Mouse (Mus musculus) hindlimb bud, embryonic 11.5 days (tissue): Measurements from ENCODE around the gene Abhd6.
A peak's percentile ranks its signal among the peaks of the same experiment; 100 is the strongest.

Source experiments
- DNase-seq: peaks from one replicate; pipeline ENCODE4 v3.0.0-alpha.2; 2012; ENCODE audit warnings: low read depth, low spot score; ENCODE audit errors: extremely low spot score

The Abhd6 gene

DNA sequence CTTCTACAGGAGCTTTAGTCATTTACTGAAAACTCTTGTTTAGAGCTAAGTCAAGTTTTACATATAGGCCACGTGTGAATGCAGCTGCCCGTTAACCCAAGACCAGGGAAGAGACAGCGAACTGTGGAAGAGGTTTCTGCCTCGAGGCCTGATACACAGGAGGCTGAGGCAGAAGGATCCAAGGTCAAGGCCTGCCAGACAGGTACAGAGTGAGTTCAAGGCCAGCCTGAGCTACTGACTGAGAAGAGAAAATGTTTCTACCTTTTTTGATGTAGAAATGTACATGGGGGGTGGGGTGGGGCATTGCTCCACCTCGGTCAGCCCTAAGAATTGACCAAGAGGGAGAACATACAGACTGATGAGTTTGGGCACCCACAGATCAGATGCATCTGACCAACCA is 53.4 kb downstream of the Abhd6 start:
- DNase-seq, result no peak

DNA sequence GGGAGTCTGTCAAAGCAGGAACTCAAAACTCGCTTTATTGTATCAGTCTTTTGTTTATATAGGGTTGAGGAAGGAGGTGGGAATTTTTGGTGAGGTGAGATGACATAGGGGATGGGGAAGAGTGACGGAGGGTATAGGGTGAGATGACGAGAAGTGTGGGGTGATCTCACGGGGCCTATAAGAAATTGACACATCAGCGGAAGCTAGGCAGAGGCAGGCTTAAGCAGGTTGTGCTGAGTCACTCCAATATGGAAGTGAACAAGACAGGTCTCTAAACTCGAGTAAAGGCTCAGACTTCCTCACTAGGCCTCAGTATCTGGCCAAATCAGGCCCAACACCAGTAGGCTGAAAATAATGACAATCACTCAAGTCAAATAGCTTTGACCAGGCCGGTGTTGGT is 57.2 kb downstream of the Abhd6 start:
- no peak for DNase-seq

DNA sequence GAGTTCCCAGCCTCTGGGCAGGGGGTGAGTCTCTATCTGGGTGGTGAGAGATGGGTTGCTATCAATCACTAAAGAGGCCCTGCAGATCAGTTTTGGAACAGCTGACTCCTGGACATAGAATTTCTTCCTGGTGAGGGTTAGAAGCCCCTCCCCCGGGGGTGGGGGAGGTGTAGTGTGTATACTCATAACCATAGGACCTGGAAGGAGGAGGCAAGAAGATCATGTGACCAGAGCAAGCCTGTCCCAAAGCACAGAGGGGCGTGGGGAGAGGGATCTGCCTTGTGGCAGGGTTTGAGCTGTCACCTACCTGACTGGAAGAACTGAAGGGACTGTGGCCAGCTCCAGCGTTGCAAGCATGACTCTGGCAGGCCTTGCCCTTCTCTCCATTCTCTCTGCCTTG is 59.4 kb downstream of the Abhd6 start:
- no peak for DNase-seq

DNA sequence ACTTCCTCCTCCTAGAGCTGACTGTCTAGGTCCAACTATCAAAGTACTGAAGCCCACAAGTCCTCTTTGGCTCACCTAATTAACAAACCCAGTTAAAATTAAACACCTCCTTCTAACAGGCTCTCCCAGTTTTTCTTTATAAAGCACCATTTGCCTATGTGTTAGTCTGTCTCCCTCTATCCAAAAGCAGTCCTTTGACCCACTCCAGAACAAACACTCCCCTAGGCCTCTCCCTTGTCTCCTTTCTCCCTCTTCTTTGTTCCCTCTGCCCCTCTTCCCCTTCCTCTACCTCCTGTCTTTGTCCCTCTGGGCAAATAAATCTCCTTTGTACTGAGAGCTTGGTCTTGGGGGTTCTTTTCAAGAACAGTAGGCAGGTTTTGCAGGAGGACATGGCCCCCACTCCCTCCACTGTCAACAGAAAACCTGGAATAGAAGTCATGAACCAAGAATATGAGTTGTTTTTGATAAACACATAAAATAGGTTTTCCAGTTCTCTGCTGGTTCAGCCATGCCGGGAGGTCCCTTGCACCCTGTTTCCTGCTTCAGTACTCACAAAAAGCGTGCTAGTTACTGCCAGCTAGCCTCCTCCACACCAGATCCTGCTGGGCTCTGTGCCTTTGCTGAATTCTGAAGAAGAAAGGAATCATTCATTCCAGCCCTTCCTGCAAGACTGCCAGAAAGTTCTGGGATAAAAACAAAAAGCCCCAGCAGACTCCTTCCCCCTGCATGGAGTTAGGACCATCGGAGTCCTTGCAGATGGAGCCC is 60.0 kb downstream of the Abhd6 start:
- no peak for DNase-seq

DNA sequence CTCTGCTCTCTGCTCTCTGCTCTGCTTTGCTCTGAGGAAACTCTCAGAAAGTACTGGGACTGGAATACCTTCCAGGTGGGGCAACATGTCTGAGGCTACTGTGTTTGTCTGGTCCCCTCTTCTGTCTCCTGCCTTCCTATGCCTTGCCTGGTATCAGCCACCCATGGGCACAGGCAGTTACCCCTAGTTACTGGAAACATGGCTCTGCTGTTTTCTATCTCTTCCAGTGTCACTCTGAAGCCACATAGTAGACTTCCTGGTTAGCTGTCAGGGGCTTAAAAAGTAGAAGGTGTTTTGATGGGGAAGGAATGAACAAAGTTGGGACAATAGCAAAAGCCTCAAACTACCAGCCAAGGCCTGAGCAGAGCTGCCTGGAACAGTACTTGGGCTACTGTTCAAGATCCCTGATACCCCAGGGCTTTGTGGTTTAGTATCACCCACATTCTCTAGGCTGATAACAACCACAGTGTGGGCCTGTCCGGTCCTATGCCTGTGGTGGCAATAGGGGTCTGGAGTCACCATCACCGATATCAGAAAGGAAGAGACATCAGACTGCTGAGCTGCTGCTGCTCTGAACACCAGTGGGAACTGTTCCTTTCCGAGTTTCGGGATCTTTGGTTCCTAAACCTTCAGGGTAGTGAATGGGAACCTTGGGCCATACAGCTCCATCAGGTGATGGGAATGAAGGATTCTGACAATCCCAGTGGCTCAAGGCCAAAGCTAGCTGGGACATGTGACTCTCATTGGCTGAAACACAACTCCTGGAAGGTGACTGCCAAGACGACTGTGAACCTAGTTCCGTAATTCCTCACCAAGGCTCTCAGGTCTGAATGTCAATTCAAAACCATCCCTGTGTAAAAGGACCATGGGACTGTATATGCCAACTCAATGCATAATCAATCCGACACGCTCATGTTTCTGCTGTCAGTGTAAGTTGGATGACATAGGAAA is 61.4 kb downstream of the Abhd6 start:
- DNase-seq, result no peak

DNA sequence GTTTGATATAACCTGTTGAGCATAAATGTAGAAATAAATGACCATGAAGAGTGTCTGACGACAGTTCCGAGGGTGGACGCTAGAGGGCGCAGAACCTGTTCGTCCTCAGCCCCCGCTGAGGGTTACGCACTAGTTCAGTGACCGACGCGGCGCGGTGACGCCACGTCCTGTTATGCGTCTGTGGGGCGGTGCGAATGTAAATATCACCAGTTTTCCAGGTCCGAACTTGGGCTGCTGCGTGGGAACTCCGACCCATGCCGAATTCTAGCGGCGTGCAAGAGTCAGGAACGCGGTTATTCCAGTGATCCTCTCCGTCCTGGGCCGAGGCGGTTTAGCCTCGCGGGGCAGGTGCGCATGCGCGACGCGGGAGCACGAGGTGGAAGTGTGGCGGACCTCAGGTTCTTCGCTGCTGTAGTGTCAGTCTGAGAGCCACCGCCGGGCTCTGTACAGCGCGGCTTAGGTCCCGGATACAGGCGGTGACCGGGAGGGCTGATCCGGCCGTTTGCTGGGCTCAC is 77.5 kb downstream of the Abhd6 start, which contains the start of gene Rpp14:
Gene Rpp14 (plus strand): TSS at position 203 of the 515 bp plus-strand sequence.
- peak; percentile 97 for DNase-seq

DNA sequence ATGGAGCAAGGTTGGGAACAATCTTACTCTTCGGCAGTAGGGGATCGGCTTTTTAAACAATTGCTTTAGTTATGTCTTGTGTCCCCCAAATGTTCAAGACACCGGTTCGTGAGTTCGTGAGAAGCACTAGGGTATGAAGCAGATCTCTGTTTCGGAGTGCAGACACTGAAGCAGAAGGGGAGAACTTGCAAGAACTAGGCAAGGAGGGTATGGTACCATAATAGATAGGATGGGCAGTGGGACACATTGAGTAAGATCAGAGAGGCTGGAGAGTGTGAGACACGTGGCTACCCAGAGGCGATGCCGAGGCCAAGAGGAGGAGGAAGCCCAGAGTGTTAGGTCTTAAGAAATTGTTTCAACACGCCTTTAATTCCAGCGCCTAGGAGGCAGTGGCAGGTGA is 78.0 kb downstream of the Abhd6 start:
- no peak for DNase-seq

DNA sequence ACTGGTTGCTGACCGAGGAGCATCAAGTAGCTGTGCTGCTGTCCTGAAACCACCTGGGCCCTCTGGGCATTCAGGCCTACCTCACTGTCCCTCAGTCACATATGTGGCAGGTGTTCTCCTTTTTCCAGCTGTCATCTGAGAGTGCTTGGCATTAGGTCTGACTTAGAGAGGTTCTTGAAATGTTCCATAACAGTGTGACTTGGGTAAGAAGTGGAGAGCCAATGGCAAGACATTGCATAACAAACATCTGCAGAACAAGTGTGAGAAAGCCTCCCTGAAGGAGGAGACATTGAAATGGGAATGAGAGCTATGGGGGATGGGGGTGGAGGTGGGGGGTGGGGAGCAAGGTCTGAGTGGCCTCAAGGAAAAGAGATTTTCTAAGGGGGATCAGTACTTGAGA is 80.2 kb downstream of the Abhd6 start:
- no peak for DNase-seq

DNA sequence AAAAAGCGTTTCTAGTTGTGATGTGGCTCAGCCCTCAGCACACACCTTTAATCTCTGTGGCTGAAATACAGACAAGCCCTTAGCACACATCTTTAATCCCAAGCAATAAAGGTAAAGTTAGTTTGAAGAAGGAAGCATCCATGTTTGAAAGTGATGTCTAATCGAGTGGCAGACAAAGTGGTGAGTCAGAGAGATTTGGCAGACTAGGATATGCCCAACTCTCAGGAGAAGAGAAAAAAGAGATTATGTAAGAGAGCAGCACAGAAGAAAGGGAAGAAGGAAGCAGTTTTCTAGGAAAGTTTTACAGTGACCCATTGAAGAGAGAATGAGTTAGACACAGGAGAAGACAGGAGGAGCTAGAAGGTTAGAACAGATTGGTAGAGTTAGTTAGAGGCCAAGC is 86.3 kb downstream of the Abhd6 start:
- no peak for DNase-seq

DNA sequence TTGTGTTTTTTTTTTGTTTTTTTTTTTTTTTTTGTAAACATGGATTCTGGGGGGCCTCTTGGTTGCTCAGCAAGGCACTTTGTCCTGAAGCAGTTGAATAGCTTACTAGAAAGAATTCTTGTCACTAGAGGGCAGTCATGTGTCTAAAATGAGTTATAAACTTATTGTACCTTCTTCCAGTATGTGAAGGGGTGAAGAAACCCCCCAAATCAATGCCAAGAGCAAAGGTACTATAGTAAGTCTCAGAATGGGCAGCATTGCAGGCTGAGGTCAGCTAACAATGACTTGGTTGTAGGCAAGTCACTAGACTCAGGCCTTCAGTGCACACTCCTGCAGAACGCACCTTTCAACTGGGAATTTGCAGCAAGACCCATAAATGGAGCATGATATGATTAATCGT is 89.9 kb downstream of the Abhd6 start:
- DNase-seq, result no peak

DNA sequence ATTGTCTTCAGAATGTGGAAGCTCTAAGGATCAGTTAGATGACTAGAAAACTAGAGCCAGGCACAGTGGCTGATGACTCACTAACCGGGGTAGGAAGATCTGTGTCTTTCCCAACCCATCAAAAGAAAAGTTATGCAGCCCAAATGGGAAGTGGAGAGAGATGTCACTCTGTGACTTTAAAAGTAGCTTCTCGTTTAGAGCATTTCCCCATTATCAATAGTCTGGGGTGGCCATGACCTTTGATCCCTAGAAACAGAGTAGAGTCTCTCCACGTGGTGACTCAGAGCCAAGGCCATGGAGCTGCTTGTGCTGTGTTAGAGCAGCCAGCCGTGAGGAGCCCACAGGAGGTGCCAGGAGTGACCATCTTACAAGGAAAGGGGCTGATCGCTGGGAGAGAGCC is 90.7 kb downstream of the Abhd6 start:
- DNase-seq, result no peak

DNA sequence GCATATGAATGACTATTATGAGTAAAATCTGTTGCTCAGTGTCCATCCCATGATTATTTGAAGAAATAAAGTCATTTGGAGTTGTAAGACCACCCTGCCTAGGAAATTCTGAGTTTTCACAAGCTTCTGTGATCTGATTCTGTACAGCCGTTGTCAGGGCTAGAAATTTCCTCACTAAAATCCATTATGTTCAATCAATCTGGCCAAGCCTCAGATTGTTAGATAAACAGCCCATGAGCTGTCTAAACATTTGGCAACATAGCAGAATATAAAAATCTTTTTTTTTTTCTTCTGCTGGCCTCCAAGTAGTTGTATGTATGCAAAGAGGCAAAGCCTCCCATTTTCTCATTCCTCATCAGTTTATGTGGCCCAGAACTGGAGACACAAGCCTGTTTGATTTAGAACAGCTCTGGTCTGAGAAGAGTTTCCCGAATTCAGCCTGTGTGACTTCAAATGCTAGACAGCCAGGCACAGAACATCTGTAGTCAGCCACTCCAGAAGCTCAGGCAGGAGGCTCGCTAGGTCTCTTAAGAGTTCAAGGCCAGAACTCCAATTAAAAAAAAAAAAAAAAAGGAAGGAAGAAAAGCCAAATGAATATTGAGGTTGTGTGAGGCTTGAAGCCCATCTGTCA is 92.3 kb downstream of the Abhd6 start:
- no peak for DNase-seq

DNA sequence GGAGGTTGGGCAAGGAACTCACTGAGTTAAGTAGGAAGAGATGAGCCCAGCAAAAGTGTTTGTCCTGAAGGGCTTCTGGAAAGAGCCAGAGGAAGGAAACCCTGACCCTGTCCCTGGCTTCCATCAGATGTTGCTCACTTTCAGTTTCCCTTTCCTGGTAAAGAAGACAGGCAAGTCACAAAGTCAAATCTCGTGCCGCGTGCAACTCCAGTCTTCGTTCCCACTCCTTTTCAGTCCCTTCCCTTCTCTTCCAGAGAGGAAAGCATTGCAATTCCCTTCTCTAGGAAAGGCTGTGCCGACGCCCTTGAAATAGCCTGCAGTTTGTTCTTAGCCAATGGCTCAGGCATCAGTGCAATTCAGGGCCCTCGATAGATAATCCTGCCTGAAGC is 92.9 kb downstream of the Abhd6 start:
- no peak for DNase-seq

DNA sequence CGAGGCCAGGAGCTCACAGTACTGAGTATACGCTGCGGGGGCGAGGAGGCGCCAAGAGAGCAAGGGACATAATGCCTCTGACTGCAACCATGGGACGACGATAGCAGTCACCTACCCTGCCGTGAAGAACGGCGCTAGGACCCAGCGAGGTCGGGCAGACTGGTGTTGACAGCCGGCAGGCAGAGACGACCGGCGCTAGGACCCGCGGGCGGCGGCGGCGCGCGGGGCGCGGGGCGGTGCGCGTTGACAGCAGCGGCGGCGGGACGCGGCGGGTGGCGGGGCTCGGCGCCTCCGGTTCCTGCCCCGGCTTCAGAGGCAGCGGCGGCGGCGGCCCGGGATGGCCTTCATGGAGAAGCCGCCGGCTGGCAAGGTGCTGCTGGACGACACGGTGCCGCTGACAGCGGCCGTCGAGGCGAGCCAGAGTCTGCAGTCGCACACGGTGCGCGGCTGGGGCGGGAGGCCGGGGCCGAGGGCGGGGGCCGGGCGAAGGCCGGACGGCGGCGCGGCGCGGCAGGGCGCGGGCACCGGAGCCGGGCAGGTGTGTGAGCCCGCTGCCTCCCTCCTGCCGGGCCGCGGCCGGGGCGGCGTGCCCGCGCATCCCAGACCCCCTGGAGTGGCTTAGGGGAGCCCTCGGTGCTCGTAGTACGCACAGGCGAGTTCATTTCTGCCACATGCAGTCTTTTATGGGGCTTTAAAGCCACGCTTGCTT is 95.4 kb downstream of the Abhd6 start, which contains the start of gene Pxk:
Gene Pxk (plus strand): TSS at position 234 of the 709 bp plus-strand sequence.
- peak; percentile 64 for DNase-seq

DNA sequence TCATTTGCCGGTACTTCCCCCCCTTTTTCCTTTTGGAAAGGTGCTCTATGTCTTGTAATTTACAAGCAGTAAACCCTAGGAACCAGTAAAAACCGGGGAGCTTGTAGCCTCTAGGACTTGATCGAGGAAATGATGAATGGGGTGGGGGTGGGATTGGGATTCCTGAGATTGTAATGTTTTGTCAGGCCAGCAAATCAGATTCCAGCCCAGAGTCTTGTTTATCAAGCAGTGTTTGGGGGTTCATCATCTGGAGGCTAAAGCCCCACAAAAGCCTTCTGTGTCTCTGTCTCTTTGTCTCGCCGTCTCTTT is 95.9 kb downstream of the Abhd6 start:
- no peak for DNase-seq

DNA sequence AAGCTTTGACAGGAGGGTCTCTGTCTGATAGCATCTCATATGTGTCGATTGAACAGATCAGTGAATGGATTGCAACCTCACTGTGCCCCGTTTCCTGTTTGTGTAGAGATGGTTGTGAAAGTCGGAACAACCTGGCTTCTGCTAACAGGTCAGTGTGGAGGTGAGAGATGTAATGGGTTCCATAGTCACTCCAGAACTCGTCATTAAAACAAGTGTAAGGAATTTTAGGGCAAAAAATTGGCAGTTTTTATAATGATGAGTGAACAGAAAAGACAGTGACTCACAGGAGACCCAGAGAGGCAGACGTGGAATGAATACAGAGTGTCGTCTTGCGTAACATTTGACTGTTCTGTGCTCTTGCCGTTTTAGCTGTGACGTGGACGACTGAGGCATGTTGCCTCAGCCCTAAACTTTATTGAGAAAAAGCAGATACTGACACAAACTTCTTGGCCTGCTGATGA is 96.9 kb downstream of the Abhd6 start:
- no peak for DNase-seq

DNA sequence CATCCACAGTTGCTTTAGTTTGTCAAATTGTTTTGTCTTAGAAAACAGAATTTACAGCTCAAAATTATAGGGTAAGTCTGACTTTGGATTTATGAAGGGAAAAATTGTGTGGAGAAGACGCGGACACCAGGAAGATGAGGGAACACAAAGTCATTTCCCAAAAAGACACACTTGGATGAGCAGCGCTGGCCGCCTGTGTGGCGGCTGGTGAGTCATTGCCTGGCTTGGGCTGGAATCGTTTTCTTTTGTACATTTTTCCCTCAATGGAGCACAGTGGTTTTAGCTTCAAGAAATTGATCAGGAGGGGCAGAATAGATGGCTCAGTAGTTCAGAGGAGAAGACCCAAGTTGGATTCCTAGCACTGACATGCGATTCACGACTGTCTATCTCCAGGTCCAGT is 99.2 kb downstream of the Abhd6 start:
- DNase-seq, result no peak

DNA sequence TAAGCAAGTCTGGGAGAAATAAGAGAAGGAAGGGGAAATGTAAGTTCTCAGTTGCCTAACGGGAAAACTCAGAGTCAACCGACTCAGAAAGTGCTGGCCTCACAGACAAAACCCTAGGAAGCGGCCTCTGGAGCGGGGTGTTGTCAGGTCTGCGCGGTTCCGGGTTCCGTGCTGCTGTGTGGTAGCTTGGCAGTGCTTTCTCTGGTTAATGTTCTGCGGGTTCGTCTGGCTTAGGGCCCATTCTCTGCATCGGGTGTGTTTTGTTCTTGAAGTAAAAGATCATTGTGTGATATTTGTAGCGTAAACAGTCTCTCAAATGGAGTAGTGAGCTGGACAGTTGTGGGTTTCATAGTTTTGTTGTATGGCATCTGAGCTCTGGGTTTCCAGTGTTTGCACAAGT is 100.0 kb downstream of the Abhd6 start:
- DNase-seq, result no peak
